Mouse (Mus musculus) erythroid progenitor cell, adult 5-6 weeks (primary cell): ENCODE measurements around the gene Dkc1. TPM values are rescaled to one million over a fixed set of nuclear protein-coding genes. Genes with fewer than 3 reads are reported as not detected.

ENCODE experiments used
- ATAC-seq: replicated peaks from 2 replicates; pipeline ENCODE4 v1.8.0; 2016; ENCODE audit warnings: moderate number of reproducible peaks, mild to moderate bottlenecking, moderate TSS enrichment, inconsistent platforms; ENCODE audit not compliant: poor library complexity, low FRiP score, severe bottlenecking
- total RNA-seq, 2 experiments: library from RNA; stranded (forward) in 1 of 2; stranded (reverse) in 1 of 2; fragments of 150-400 nt in 1 of 2; fragments of 186-747, 209-891 nt in 1 of 2; gene quantifications; 2 replicates each; pipeline versions ENCODE4 v1.2.3 to v1.2.4; 2015 to 2017; ENCODE audit warnings: low replicate concordance in 2 of 2

Gene Dkc1
- total RNA-seq (2015; ENCODE audit: low replicate concordance): 33.5 and 54.5 TPM in 2 replicates
- total RNA-seq (2017; ENCODE audit: low replicate concordance): 53.9 and 107 TPM in 2 replicates

GRCm38 (mm10) chrX:75095369-75096162, at the start of gene Dkc1:
TSS of gene Dkc1 (plus strand) at chrX:75095854.
- peak; percentile 99 for ATAC-seq

- no peak for ATAC-seq
Measured at GRCm38 (mm10) chrX:75045931-75046330, 49.7 kb upstream of the Dkc1 start.

GRCm38 (mm10) chrX:75046921-75047635, 48.6 kb upstream of the Dkc1 start:
- no peak for ATAC-seq

GRCm38 (mm10) chrX:75056120-75056775, 39.4 kb upstream of the Dkc1 start:
- no peak for ATAC-seq

GRCm38 (mm10) chrX:75082351-75082750, 13.3 kb upstream of the Dkc1 start:
- 0 out of 2 replicates have a peak, but pooled peaks have one; percentile 56 for ATAC-seq

- ATAC-seq: peak; percentile 78
Measured at GRCm38 (mm10) chrX:75083982-75084773, 11.5 kb upstream of the Dkc1 start.

GRCm38 (mm10) chrX:75084774-75085508, 10.7 kb upstream of the Dkc1 start, which contains the start of gene Gab3:
TSS of gene Gab3 (minus strand) at chrX:75085458.
- peak; percentile 92 for ATAC-seq

GRCm38 (mm10) chrX:75085654-75086053, 10.0 kb upstream of the Dkc1 start:
- no peak for ATAC-seq

GRCm38 (mm10) chrX:75096163-75096770, 613 bp downstream of the Dkc1 start:
- peak; percentile 28 for ATAC-seq

- no peak for ATAC-seq
Measured at GRCm38 (mm10) chrX:75098799-75099198, 3.1 kb downstream of the Dkc1 start.

GRCm38 (mm10) chrX:75102293-75102692, 6.6 kb downstream of the Dkc1 start:
- ATAC-seq: peak; percentile 70

- ATAC-seq: peak; percentile 92
Measured at GRCm38 (mm10) chrX:75115550-75115949, 19.9 kb downstream of the Dkc1 start.

GRCm38 (mm10) chrX:75125606-75126005, 30.0 kb downstream of the Dkc1 start:
- ATAC-seq: no peak

- no peak for ATAC-seq
Measured at GRCm38 (mm10) chrX:75126893-75127292, 31.2 kb downstream of the Dkc1 start.

GRCm38 (mm10) chrX:75128333-75128980, 32.8 kb downstream of the Dkc1 start:
- ATAC-seq: no peak

- peak; percentile 75 for ATAC-seq
Measured at GRCm38 (mm10) chrX:75129474-75129873, 33.8 kb downstream of the Dkc1 start.

- ATAC-seq: peak; percentile 94
Measured at GRCm38 (mm10) chrX:75130467-75131160, 35.0 kb downstream of the Dkc1 start, which contains the start of gene Mpp1. TSS of gene Mpp1 (minus strand) at chrX:75131016.
